Mouse (Mus musculus) small intestine, adult 2 months (tissue): ENCODE data around the gene Sorcs1.

ENCODE experiments used
- CTCF ChIP-seq: fragments of 200-500 bp; IDR thresholded peaks from 2 replicates; pipeline ENCODE4 v1.5.1; 2012; ENCODE audit warnings: low read depth, mild to moderate bottlenecking, control low read depth, inconsistent platforms, low read length, moderate library complexity, mixed read lengths; ENCODE audit not compliant: insufficient replicate concordance, insufficient read length; ENCODE audit errors: extremely low read depth
- POLR2A ChIP-seq: fragments of 200-500 bp; IDR thresholded peaks from 2 replicates; pipeline ENCODE4 v1.6.1; 2012; ENCODE audit warnings: low read depth, mild to moderate bottlenecking, control low read depth, inconsistent platforms, low read length, moderate library complexity

DNA sequence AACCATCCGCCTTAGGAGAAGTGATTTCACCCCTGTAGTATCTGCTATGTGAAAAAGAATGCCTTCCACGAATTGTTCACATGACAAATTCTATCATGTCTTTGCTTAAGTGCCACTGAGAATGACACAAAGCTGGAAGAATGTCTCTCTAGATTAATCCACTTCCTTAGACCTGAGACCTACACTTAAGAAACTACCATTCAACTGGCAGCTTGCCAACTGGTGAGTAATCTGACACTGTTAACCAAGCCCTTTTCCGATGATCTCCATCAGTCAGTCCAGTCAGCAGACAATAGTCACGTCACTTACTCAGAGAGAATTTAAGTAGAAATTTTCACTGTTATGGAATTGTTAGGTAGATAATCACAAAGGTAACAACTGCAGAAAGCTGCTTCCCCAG is 74.6 kb downstream of the Sorcs1 start:
- TF ChIP-seq CTCF (no peak), POLR2A (no peak)
